In the genomic region with DNA sequence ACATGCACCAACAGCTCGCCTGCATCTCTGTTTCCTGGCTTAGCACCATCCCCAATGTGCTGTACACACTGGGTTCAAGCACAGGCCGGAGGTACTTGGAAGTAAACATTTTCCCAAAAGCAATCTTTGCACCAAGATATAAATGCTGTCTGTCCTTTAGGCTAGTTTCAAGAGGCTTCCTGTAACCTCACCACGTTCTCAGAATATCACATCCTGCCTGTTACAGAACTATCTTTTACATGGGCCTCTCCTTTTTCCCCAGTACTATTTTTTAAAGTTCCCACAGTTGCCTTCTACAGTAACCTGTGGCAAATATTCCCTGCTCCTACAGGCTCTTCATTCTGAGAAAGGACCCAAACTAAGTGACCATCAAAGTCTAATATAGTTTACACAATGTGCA, we compare ENCODE assay signal across 14 mouse cellular contexts.
"Had no signal": no experiment of that assay in that cellular context is flagged by ENCODE, and none has a peak within 500 bp of the region (broad histone marks: within the 10 kb centered on the region; RNA-seq: fewer than 3 reads in every experiment).

No protein-coding gene starts in this region.

- H3K27me3 ChIP-seq: neural tube, embryonic 13.5 days; neural tube, embryonic 15.5 days; stomach, embryonic 15.5 days had no signal

- H3K4me1 ChIP-seq: neural tube, embryonic 13.5 days; neural tube, embryonic 15.5 days; stomach, embryonic 15.5 days had no signal

- H3K36me3 ChIP-seq: neural tube, embryonic 13.5 days; neural tube, embryonic 15.5 days; stomach, embryonic 15.5 days had no signal

- H3K4me3 ChIP-seq: neural tube, embryonic 13.5 days; neural tube, embryonic 15.5 days; stomach, embryonic 15.5 days had no signal

- DNase-seq: retina, postnatal 1 day; right cerebral cortex, adult 18-20 months; right cerebral cortex, postnatal 14 days; right cerebral cortex, postnatal 25 days; right cerebral cortex, postnatal 4 days; spleen, adult 18-20 months; thymus, adult 18-20 months; thymus, adult 2 months; thymus, postnatal 14 days; thymus, postnatal 36 days; thymus, postnatal 4 days had no signal

- H3K9me3 ChIP-seq: neural tube, embryonic 13.5 days; neural tube, embryonic 15.5 days; stomach, embryonic 15.5 days had no signal
